Mouse (Mus musculus): ENCODE results near the gene Wdr95. TPM values are rescaled to one million over a fixed set of nuclear protein-coding genes. Genes with fewer than 3 reads are reported as not detected.

The Wdr95 gene
- 0.13 and 0.17 TPM in 2 replicates for polyA plus RNA-seq (2015; fragmentation: Nextera tagmentation; extraction: Ambion mirVana)

DNA sequence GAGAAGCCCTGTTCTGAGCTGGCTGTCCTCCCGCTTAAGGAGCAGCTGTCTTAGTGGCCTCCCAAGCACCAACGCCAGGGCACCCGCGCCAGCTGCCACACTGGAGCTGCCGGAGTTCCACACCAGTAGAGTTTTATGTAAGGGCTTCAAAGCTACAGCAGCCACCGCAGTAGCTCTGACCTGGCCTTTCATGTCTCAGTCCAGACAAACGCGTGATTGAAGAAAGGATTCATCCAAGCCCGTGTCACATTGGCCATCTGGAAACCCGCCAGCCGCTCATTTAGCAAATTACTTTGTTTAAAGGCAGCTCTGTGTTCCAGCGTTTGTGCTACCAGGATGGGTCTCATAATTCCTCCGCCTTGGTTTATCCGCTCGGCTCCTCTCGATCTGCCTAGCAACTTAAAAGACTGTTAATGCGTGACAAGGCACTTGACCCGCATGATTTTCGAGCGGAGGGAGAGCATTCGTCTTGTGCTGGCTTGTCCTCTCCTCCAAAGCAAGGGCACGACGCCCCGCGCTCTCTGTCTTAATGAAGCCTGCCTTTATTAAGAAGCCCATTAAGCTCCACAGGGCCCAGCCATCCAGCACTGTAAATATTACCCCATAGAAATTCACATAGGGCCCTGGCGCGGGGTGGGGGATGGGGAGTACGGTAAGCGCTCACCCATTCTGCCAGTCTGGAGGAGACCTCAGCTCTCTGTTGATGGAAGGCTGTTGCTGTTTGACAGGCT is at the start of gene Wdr95:
Gene Wdr95, plus strand, starts transcription at position 681 of the 731 bp plus-strand sequence.
- Histone ChIP-seq H3K36me3 (no peaks in the 10 kb centered on the region), H3K9me3 (no peaks in the 10 kb centered on the region), H3K4me2 (peak within 1 kb of the TSS; percentile 36), H3K4me1 (peaks cover 17% of the 10 kb centered on the region), H3K27me3 (replicated peaks) (no peaks in the 10 kb centered on the region), H3K4me3 (replicated peaks) (no peak within 1 kb of the TSS), H3K27ac (peak within 1 kb of the TSS; percentile 9; the same call in 1 of the 2 replicates), H3K9ac (no peak within 1 kb of the TSS)
- ATAC-seq (ENCODE audit: insufficient read depth, low FRiP score, low read depth), result no peak
- 29% methylated on average over 29 of the region's 29 CpGs for WGBS

DNA sequence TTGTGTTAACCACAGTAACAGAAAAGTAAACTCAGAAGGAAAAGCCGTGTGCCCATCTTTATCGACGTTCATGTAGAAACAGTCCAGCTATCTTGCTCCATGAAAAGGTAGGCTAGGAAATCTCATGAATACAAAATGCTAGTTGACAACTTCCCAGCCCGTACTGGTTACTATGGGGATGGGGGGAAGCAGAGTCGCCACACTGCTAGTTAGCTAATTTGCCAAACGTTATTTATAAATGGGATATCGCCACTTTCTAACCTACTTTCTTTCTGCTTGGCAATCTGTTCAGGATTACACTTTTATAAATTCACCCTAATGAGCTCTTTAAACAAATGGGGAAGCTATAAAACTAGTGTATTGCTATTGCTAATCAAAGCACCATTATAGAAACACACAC is 46.6 kb upstream of the Wdr95 start:
- no peaks in the 10 kb centered on the region for H3K4me1 ChIP-seq
- no peak for ATAC-seq (ENCODE audit: insufficient read depth, low FRiP score, low read depth)
- H3K9ac ChIP-seq, result no peak overlapping the region

DNA sequence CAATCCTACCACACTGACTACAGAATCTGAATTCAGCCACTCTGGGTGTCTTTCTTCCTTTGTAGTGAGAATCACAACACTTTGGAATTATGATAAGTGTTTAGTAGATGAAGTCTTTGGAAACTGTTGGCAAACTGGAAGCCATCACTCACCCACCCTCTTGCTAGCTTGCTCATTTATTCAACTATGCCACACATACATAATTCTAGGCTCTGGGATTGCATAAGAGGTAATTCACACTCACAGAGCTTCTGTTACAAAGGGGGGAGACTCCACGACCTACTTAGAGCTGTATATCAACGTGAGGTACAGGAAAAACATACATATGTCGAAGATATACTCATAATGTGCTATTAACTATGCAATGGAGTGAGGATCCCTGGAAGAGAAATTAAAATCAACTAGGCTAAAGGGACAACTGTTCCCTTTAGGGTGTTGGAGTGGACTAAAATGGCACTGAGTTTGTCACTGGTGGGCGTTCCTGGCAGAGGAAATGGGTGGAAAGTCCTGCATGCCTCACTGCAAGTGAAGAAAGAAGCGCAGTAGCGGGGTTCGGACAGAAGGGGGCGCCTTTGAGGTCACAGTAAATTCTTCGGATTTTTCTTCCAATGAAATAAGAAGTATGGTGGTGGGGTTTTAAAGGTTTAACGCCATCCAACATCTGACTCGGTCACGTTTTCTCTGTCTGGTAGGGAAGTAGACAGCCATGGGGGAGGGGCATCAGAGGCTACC is 45.0 kb upstream of the Wdr95 start:
- Histone ChIP-seq H3K4me3 (replicated peaks) (no peak overlapping the region), H3K36me3 (no peaks in the 10 kb centered on the region), H3K27ac (no peak overlapping the region), H3K4me1 (0 out of 2 replicates have a peak, but pooled peaks cover 2% of the 10 kb centered on the region), H3K9me3 (no peaks in the 10 kb centered on the region), H3K9ac (no peak overlapping the region), H3K4me2 (no peak overlapping the region), H3K27me3 (replicated peaks) (no peaks in the 10 kb centered on the region)
- no peak for ATAC-seq (ENCODE audit: insufficient read depth, low FRiP score, low read depth)
- 62% methylated on average over 12 of the region's 12 CpGs for WGBS

More for the DNA sequence above, 46.6 kb upstream of the Wdr95 start:
- no peak overlapping the region for H3K4me3 ChIP-seq (replicated peaks)
- H3K27ac ChIP-seq, result no peak overlapping the region
- 86% methylated on average over 7 of the region's 7 CpGs for WGBS
- H3K27me3 ChIP-seq (replicated peaks), result no peaks in the 10 kb centered on the region
- no peak overlapping the region for H3K4me2 ChIP-seq
- no peaks in the 10 kb centered on the region for H3K9me3 ChIP-seq
- H3K36me3 ChIP-seq, result no peaks in the 10 kb centered on the region

- Histone ChIP-seq H3K9me3 (no peaks in the 10 kb centered on the region), H3K36me3 (no peaks in the 10 kb centered on the region), H3K27me3 (replicated peaks) (no peaks in the 10 kb centered on the region), H3K9ac (no peak overlapping the region), H3K4me1 (0 out of 2 replicates have a peak, but pooled peaks cover 4% of the 10 kb centered on the region), H3K4me3 (replicated peaks) (no peak overlapping the region), H3K27ac (no peak overlapping the region), H3K4me2 (no peak overlapping the region)
- WGBS, result 64% methylated on average over 12 of the region's 12 CpGs
- no peak for ATAC-seq (ENCODE audit: insufficient read depth, low FRiP score, low read depth)
Observed at GRCm38 (mm10) chr5:149484270-149484669, 44.2 kb upstream of the Wdr95 start.

GRCm38 (mm10) chr5:149485447-149485846 is 43.0 kb upstream of the Wdr95 start:
- H3K4me3 ChIP-seq (replicated peaks), result no peak overlapping the region

GRCm38 (mm10) chr5:149488360-149489021 is 40.0 kb upstream of the Wdr95 start:
- H3K27ac ChIP-seq, result no peak overlapping the region
- H3K36me3 ChIP-seq, result no peaks in the 10 kb centered on the region
- 33% methylated on average over 11 of the region's 11 CpGs for WGBS
- no peak overlapping the region for H3K9ac ChIP-seq
- no peak overlapping the region for H3K4me3 ChIP-seq (replicated peaks)
- H3K4me2 ChIP-seq, result no peak overlapping the region
- peak; percentile 31; the same call in 1 of the 2 replicates for ATAC-seq (ENCODE audit: insufficient read depth, low FRiP score, low read depth)
- no peaks in the 10 kb centered on the region for H3K9me3 ChIP-seq
- 0 out of 2 replicates have a peak, but pooled peaks cover 4% of the 10 kb centered on the region for H3K4me1 ChIP-seq
- H3K27me3 ChIP-seq (replicated peaks), result no peaks in the 10 kb centered on the region

More at GRCm38 (mm10) chr5:149485447-149485846, 43.0 kb upstream of the Wdr95 start:
- no peaks in the 10 kb centered on the region for H3K27me3 ChIP-seq (replicated peaks)
- no peak for ATAC-seq (ENCODE audit: insufficient read depth, low FRiP score, low read depth)
- 85% methylated on average over 6 of the region's 6 CpGs for WGBS
- no peak overlapping the region for H3K4me2 ChIP-seq
- no peaks in the 10 kb centered on the region for H3K9me3 ChIP-seq
- H3K4me1 ChIP-seq, result 0 out of 2 replicates have a peak, but pooled peaks cover 4% of the 10 kb centered on the region
- H3K27ac ChIP-seq, result no peak overlapping the region
- no peaks in the 10 kb centered on the region for H3K36me3 ChIP-seq
- no peak overlapping the region for H3K9ac ChIP-seq

DNA sequence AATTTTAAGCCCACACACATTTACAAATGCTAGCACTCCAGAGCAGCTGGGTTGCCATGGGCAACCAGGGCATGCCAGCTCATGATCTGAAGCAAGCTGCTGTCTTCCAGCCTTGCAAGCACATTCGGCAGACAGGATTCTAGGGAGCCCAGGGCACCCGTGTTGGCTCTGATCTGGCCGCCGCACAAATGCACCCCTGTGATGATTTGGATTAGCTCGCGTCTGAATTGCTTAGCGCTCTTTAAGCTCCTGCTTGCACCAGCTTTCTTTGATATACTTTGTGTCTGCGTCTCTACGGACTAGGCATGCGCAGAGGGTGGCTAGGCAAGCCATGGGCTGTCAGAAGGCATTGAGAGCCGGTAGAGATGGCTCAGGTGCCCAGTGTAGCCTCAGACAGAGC is 39.3 kb upstream of the Wdr95 start:
- 57% methylated on average over 11 of the region's 11 CpGs for WGBS
- H3K4me1 ChIP-seq, result 0 out of 2 replicates have a peak, but pooled peaks cover 4% of the 10 kb centered on the region
- no peak overlapping the region for H3K9ac ChIP-seq
- no peaks in the 10 kb centered on the region for H3K27me3 ChIP-seq (replicated peaks)
- no peaks in the 10 kb centered on the region for H3K36me3 ChIP-seq
- no peak overlapping the region for H3K4me2 ChIP-seq
- H3K4me3 ChIP-seq (replicated peaks), result no peak overlapping the region
- peak; percentile 47 for ATAC-seq (ENCODE audit: insufficient read depth, low FRiP score, low read depth)
- no peak overlapping the region for H3K27ac ChIP-seq
- no peaks in the 10 kb centered on the region for H3K9me3 ChIP-seq

GRCm38 (mm10) chr5:149490275-149490674 is 38.2 kb upstream of the Wdr95 start:
- Histone ChIP-seq H3K27ac (no peak overlapping the region), H3K9ac (no peak overlapping the region), H3K36me3 (no peaks in the 10 kb centered on the region), H3K27me3 (replicated peaks) (no peaks in the 10 kb centered on the region), H3K4me3 (replicated peaks) (no peak overlapping the region), H3K4me2 (no peak overlapping the region), H3K9me3 (no peaks in the 10 kb centered on the region), H3K4me1 (0 out of 2 replicates have a peak, but pooled peaks cover 4% of the 10 kb centered on the region)
- no peak for ATAC-seq (ENCODE audit: insufficient read depth, low FRiP score, low read depth)
- 64% methylated on average over 15 of the region's 15 CpGs for WGBS

GRCm38 (mm10) chr5:149495655-149496054 is 32.8 kb upstream of the Wdr95 start:
- no peak overlapping the region for H3K4me2 ChIP-seq
- H3K4me1 ChIP-seq, result no peaks in the 10 kb centered on the region
- ATAC-seq (ENCODE audit: insufficient read depth, low FRiP score, low read depth), result no peak
- H3K4me3 ChIP-seq (replicated peaks), result no peak overlapping the region
- no peaks in the 10 kb centered on the region for H3K9me3 ChIP-seq
- 62% methylated on average over 6 of the region's 6 CpGs for WGBS
- H3K36me3 ChIP-seq, result no peaks in the 10 kb centered on the region
- H3K27ac ChIP-seq, result no peak overlapping the region
- H3K27me3 ChIP-seq (replicated peaks), result no peaks in the 10 kb centered on the region
- no peak overlapping the region for H3K9ac ChIP-seq

DNA sequence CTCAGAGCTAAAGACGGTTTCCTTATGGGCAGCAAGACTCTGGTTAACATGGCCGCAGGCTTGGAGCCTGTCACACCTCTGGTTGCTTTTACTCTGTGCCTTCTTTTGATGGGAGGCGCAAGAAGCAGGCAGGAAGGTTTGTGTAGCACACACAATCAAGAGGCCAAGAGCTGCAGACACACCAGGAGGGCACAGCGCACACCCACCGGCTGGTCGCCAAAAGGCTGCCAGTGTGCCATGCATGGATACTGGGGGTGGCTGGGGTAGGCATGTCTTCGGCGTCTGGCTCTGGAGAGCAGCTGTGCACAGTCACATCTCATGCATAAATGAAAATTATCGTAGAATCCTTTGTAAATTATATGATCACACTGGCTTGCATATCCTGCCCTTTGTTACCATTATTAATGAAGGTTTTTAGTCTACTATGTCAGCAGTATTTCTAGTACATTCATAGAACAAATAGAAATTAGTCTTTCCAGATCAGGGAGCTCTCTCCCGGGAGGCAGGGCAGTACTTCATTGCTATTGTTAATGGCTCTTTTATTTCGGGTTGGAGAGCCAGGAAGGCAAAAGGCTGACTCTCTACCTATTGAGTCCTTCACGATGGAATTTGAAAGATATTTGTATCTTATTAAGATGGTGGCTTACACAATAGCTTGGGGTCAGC is 31.9 kb upstream of the Wdr95 start:
- H3K4me3 ChIP-seq (replicated peaks), result no peak overlapping the region
- no peaks in the 10 kb centered on the region for H3K36me3 ChIP-seq
- H3K9me3 ChIP-seq, result no peaks in the 10 kb centered on the region
- 64% methylated on average over 12 of the region's 12 CpGs for WGBS
- no peak overlapping the region for H3K9ac ChIP-seq
- no peaks in the 10 kb centered on the region for H3K4me1 ChIP-seq
- no peak for ATAC-seq (ENCODE audit: insufficient read depth, low FRiP score, low read depth)
- no peak overlapping the region for H3K4me2 ChIP-seq
- no peaks in the 10 kb centered on the region for H3K27me3 ChIP-seq (replicated peaks)
- no peak overlapping the region for H3K27ac ChIP-seq

GRCm38 (mm10) chr5:149499936-149500335 is 28.5 kb upstream of the Wdr95 start:
- Histone ChIP-seq H3K4me1 (no peaks in the 10 kb centered on the region), H3K27ac (no peak overlapping the region), H3K9me3 (no peaks in the 10 kb centered on the region), H3K4me2 (no peak overlapping the region), H3K27me3 (replicated peaks) (no peaks in the 10 kb centered on the region), H3K9ac (no peak overlapping the region), H3K36me3 (no peaks in the 10 kb centered on the region), H3K4me3 (replicated peaks) (no peak overlapping the region)
- ATAC-seq (ENCODE audit: insufficient read depth, low FRiP score, low read depth), result no peak
- WGBS, result 37% methylated on average over 4 of the region's 4 CpGs

All from stomach, embryonic 15.5 days (tissue).